Mouse (Mus musculus): ENCODE results near the gene Ubap2. TPM values are rescaled to one million over a fixed set of nuclear protein-coding genes. Genes with fewer than 3 reads are reported as not detected.

Ubap2 gene
- total and polyA plus RNA-seq, 3 experiments = 22.7 to 170 (median 127) TPM

- Histone ChIP-seq H3K4me3 (ENCODE audit: control insufficient read depth in 1 of 2, insufficient read depth in 1 of 2, low read depth in 2 of 2, low read length in 2 of 2) (no peak overlapping the region), H3K27ac (ENCODE audit: control insufficient read depth, low read depth, low read length) (no peak overlapping the region), H3K27me3 (ENCODE audit: control insufficient read depth in 1 of 2, insufficient read depth in 2 of 2, low read length in 2 of 2) (no peaks in the 10 kb centered on the region), H3K4me1 (ENCODE audit: control insufficient read depth in 1 of 2, insufficient read depth in 2 of 2, low read length in 2 of 2) (no peaks in the 10 kb centered on the region), H3K36me3 (ENCODE audit: control insufficient read depth in 1 of 2, insufficient read depth in 2 of 2, low read length in 2 of 2) (no peaks in the 10 kb centered on the region; a peak in 1 of 4 replicates), H3K79me2 (ENCODE audit: control insufficient read depth, insufficient read depth, low read length, poor library complexity) (peaks cover 13% of the 10 kb centered on the region; the same call in 1 of the 2 replicates), H3K9me3 (replicated peaks; ENCODE audit: insufficient read depth, low read length) (no peaks in the 10 kb centered on the region), H3K9ac (ENCODE audit: control insufficient read depth, low read depth, low read length, poor library complexity, severe bottlenecking) (no peak overlapping the region)
- no peak for DNase-seq (ENCODE audit: low read depth, low spot score)
- TF ChIP-seq BHLHE40 (IDR thresholded peaks at IDR 0.05; ENCODE audit: borderline replicate concordance, low read depth, low read length) = no peak
- no peak for TF ChIP-seq TCF12 (IDR thresholded peaks at IDR 0.05; ENCODE audit: low read depth, low read length)
- no peak for TF ChIP-seq TBP (IDR thresholded peaks at IDR 0.05; ENCODE audit: low read depth, low read length)
- TF ChIP-seq NELFE (IDR thresholded peaks at IDR 0.05; ENCODE audit: low read depth, low read length) = no peak
- TF ChIP-seq ZMIZ1 (IDR thresholded peaks at IDR 0.05; ENCODE audit: low read depth, low read length) = no peak
- no peak for TF ChIP-seq CHD2 (IDR thresholded peaks at IDR 0.05; ENCODE audit: low read length)
- no peak for TF ChIP-seq USF1 (IDR thresholded peaks at IDR 0.05; ENCODE audit: low read depth, low read length)
- TF ChIP-seq POLR2AphosphoS5 (IDR thresholded peaks at IDR 0.05; ENCODE audit: borderline replicate concordance, low read depth, low read length) = no peak
- no peak for TF ChIP-seq RCOR1 (IDR thresholded peaks at IDR 0.05; ENCODE audit: low read depth, low read length)
- no peak for TF ChIP-seq CTCF (IDR thresholded peaks at IDR 0.05 in 2 of 3, conservative IDR thresholded peaks at IDR 0.05 in 1 of 3; ENCODE audit: control insufficient read depth in 1 of 3, insufficient read depth in 1 of 3, low read depth in 2 of 3, low read length in 3 of 3, poor library complexity in 1 of 3, severe bottlenecking in 1 of 3)
- TF ChIP-seq USF2 (IDR thresholded peaks at IDR 0.05; ENCODE audit: borderline replicate concordance in 1 of 2, insufficient read depth in 1 of 2, low read depth in 1 of 2, low read length in 2 of 2) = no peak
- no peak for TF ChIP-seq MAZ (IDR thresholded peaks at IDR 0.05; ENCODE audit: low read depth, low read length)
- no peak for TF ChIP-seq CHD1 (IDR thresholded peaks at IDR 0.05; ENCODE audit: low read depth, low read length)
- no peak for TF ChIP-seq RAD21 (IDR thresholded peaks at IDR 0.05; ENCODE audit: low read depth, low read length)
- no peak for TF ChIP-seq MEF2A (IDR thresholded peaks at IDR 0.05; ENCODE audit: extremely low read depth, insufficient replicate concordance, low read depth, low read length, poor library complexity, severe bottlenecking)
- TF ChIP-seq KAT2A (conservative IDR thresholded peaks at IDR 0.05; ENCODE audit: low read depth, low read length) = no peak
Measured at GRCm38 (mm10) chr4:41156961-41157360, 118.0 kb downstream of the Ubap2 start.

GRCm38 (mm10) chr4:41153146-41153545 is 121.8 kb downstream of the Ubap2 start:
- Histone ChIP-seq H3K27me3 (ENCODE audit: control insufficient read depth in 1 of 2, insufficient read depth in 2 of 2, low read length in 2 of 2) (no peaks in the 10 kb centered on the region), H3K4me3 (ENCODE audit: control insufficient read depth in 1 of 2, insufficient read depth in 1 of 2, low read depth in 2 of 2, low read length in 2 of 2) (no peak overlapping the region), H3K27ac (ENCODE audit: control insufficient read depth, low read depth, low read length) (no peak overlapping the region), H3K9me3 (replicated peaks; ENCODE audit: insufficient read depth, low read length) (no peaks in the 10 kb centered on the region), H3K4me1 (ENCODE audit: control insufficient read depth in 1 of 2, insufficient read depth in 2 of 2, low read length in 2 of 2) (no peaks in the 10 kb centered on the region), H3K36me3 (ENCODE audit: control insufficient read depth in 1 of 2, insufficient read depth in 2 of 2, low read length in 2 of 2) (peaks cover 0 to 2% of the 10 kb centered on the region in 2 experiments; a peak in 1 of 4 replicates), H3K9ac (ENCODE audit: control insufficient read depth, low read depth, low read length, poor library complexity, severe bottlenecking) (no peak overlapping the region), H3K79me2 (ENCODE audit: control insufficient read depth, insufficient read depth, low read length, poor library complexity) (peaks cover 13% of the 10 kb centered on the region; the same call in 1 of the 2 replicates)
- TF ChIP-seq POLR2A (IDR thresholded peaks at IDR 0.05; ENCODE audit: control insufficient read depth in 1 of 2, insufficient read depth in 1 of 2, low read depth in 1 of 2, low read length in 2 of 2, poor library complexity in 1 of 2) = no peak
- no peak for TF ChIP-seq ZKSCAN1 (IDR thresholded peaks at IDR 0.05; ENCODE audit: low read depth, low read length)
- TF ChIP-seq TBP (IDR thresholded peaks at IDR 0.05; ENCODE audit: low read depth, low read length) = no peak
- TF ChIP-seq TAL1 (IDR thresholded peaks at IDR 0.05; ENCODE audit: low read length) = no peak
- no peak for TF ChIP-seq POLR2AphosphoS5 (IDR thresholded peaks at IDR 0.05; ENCODE audit: borderline replicate concordance, low read depth, low read length)
- no peak for TF ChIP-seq UBTF (IDR thresholded peaks at IDR 0.05; ENCODE audit: borderline replicate concordance, insufficient read depth, low read depth, low read length)
- TF ChIP-seq ZC3H11A (IDR thresholded peaks at IDR 0.05; ENCODE audit: low read depth, low read length) = no peak
- TF ChIP-seq ETS1 (IDR thresholded peaks at IDR 0.05; ENCODE audit: low read depth, low read length) = no peak
- TF ChIP-seq USF2 (IDR thresholded peaks at IDR 0.05; ENCODE audit: borderline replicate concordance in 1 of 2, insufficient read depth in 1 of 2, low read depth in 1 of 2, low read length in 2 of 2) = no peak
- TF ChIP-seq NELFE (IDR thresholded peaks at IDR 0.05; ENCODE audit: low read depth, low read length) = no peak
- no peak for TF ChIP-seq JUND (IDR thresholded peaks at IDR 0.05; ENCODE audit: low read depth, low read length)
- TF ChIP-seq EP300 (IDR thresholded peaks at IDR 0.05; ENCODE audit: low read depth in 1 of 2, low read length in 2 of 2) = no peak
- TF ChIP-seq SIN3A (IDR thresholded peaks at IDR 0.05; ENCODE audit: low read length) = no peak
- TF ChIP-seq MYC (IDR thresholded peaks at IDR 0.05; ENCODE audit: low read depth, low read length) = no peak
- no peak for TF ChIP-seq E2F4 (IDR thresholded peaks at IDR 0.05; ENCODE audit: borderline replicate concordance, low read depth, low read length)
- no peak for TF ChIP-seq CHD2 (IDR thresholded peaks at IDR 0.05; ENCODE audit: low read length)
- TF ChIP-seq SMC3 (IDR thresholded peaks at IDR 0.05; ENCODE audit: low read depth, low read length) = no peak
- no peak for TF ChIP-seq KAT2A (conservative IDR thresholded peaks at IDR 0.05; ENCODE audit: low read depth, low read length)
- DNase-seq (ENCODE audit: low read depth, low spot score) = no peak

Measured in MEL (cell line).